Mouse (Mus musculus) ES-E14 (cell line): ENCODE results near the gene Epb41l5. TPM values are rescaled to one million over a fixed set of nuclear protein-coding genes. Genes with fewer than 3 reads are reported as not detected.
A peak's percentile ranks its signal among the peaks of the same experiment; 100 is the strongest.

Experiments
- DNase-seq: peaks from one replicate; pipeline ENCODE4 v3.0.0-alpha.2; 2013; ENCODE audit warnings: low read depth, low spot score
- H3K27ac ChIP-seq: 2 replicates; pipeline ENCODE4 v1.5.1; 2012; ENCODE audit warnings: low read depth, mild to moderate bottlenecking, low read length, moderate library complexity, mixed read lengths; ENCODE audit not compliant: poor library complexity, insufficient read depth, severe bottlenecking
- H3K36me3 ChIP-seq: 2 replicates; pipeline ENCODE4 v1.6.1; 2012; ENCODE audit warnings: mild to moderate bottlenecking, low read length, moderate library complexity, mixed read lengths; ENCODE audit not compliant: control insufficient read depth, poor library complexity, insufficient read depth, severe bottlenecking
- H3K4me1 ChIP-seq, 2 experiments: fragments of 150-350 bp in 1 of 2; sonication (generic) in 1 of 2; 2 replicates each; pipeline ENCODE4 v1.6.1; 2012; ENCODE audit warnings: low read length in 2 of 2, mild to moderate bottlenecking in 1 of 2, mixed read lengths in 1 of 2; ENCODE audit not compliant: control insufficient read depth in 2 of 2, insufficient read depth in 2 of 2, poor library complexity in 1 of 2
- H3K4me3 ChIP-seq, 2 experiments: fragments of 150-350 bp in 1 of 2; sonication (generic) in 1 of 2; 2 replicates each; pipeline ENCODE4 v1.5.1; 2012; ENCODE audit warnings: low read length in 2 of 2, low read depth in 1 of 2, mild to moderate bottlenecking in 1 of 2, mixed read lengths in 1 of 2; ENCODE audit not compliant: insufficient read depth in 1 of 2, poor library complexity in 1 of 2, severe bottlenecking in 1 of 2
- H3K9ac ChIP-seq: 2 replicates; pipeline ENCODE4 v1.6.1; 2012; ENCODE audit warnings: low read depth, mild to moderate bottlenecking, low read length, mixed read lengths; ENCODE audit not compliant: poor library complexity, insufficient read depth, severe bottlenecking
- H3K9me3 ChIP-seq: fragments of 150-350 bp; sonication (generic); 2 replicates; pipeline ENCODE4 v1.6.1; 2012; ENCODE audit warnings: low read depth, mild to moderate bottlenecking, low read length; ENCODE audit not compliant: control insufficient read depth, insufficient read depth
- CHD2 ChIP-seq: IDR thresholded peaks from 2 replicates; pipeline ENCODE4 v1.6.1; 2014; ENCODE audit warnings: mild to moderate bottlenecking, low read depth, low read length, inconsistent platforms
- HCFC1 ChIP-seq: IDR thresholded peaks from 2 replicates; pipeline ENCODE4 v1.6.1; 2012; ENCODE audit warnings: low read length, inconsistent platforms, borderline replicate concordance; ENCODE audit not compliant: insufficient read depth
- MAFK ChIP-seq: IDR thresholded peaks from 2 replicates; pipeline ENCODE4 v1.6.1; 2014; ENCODE audit warnings: mild to moderate bottlenecking, low read depth, low read length, inconsistent platforms; ENCODE audit not compliant: insufficient read depth
- ZC3H11A ChIP-seq: IDR thresholded peaks from 2 replicates; pipeline ENCODE4 v1.6.1; 2012; ENCODE audit warnings: low read depth, mild to moderate bottlenecking, inconsistent platforms, low read length, borderline replicate concordance
- ZNF384 ChIP-seq: IDR thresholded peaks from 2 replicates; pipeline ENCODE4 v1.6.1; 2012; ENCODE audit warnings: low read depth, low read length, inconsistent platforms
- in situ Hi-C, 2 experiments: fragments of 600-800 bp; cut with MboI; formaldehyde crosslinking; loops; one replicate each; pipeline ENCODE4 v1.15.1; 2025; ENCODE audit warnings: low sequenced_read_pairs in 2 of 2, inconsistent platforms in 1 of 2; ENCODE audit not compliant: unreplicated experiment in 2 of 2
- total RNA-seq: library from RNA; depleted of rRNA; stranded (reverse); fragments of 300-350 nt; gene quantifications from 2 replicates; pipeline ENCODE4 v1.2.3, GENCODE M21; 2012

Epb41l5 gene
- total RNA-seq, 1 experiment = 13.4 TPM

GRCm38 (mm10) chr1:119637188-119638023 is 11.4 kb downstream of the Epb41l5 start:
- no peak for DNase-seq
- Histone ChIP-seq H3K9me3 (no peaks in the 10 kb centered on the region), H3K9ac (no peak overlapping the region), H3K4me3 (no peak overlapping the region), H3K36me3 (peaks cover 7% of the 10 kb centered on the region), H3K4me1 (peaks cover 3 to 5% of the 10 kb centered on the region in 2 experiments; a peak in 2 of 4 replicates), H3K27ac (no peak overlapping the region)
- TF ChIP-seq MAFK = no peak
- no peak for TF ChIP-seq HCFC1
- no peak for TF ChIP-seq CHD2
- no peak for TF ChIP-seq ZC3H11A
- no peak for TF ChIP-seq ZNF384
- in situ Hi-C loops = no loop called here

DNA sequence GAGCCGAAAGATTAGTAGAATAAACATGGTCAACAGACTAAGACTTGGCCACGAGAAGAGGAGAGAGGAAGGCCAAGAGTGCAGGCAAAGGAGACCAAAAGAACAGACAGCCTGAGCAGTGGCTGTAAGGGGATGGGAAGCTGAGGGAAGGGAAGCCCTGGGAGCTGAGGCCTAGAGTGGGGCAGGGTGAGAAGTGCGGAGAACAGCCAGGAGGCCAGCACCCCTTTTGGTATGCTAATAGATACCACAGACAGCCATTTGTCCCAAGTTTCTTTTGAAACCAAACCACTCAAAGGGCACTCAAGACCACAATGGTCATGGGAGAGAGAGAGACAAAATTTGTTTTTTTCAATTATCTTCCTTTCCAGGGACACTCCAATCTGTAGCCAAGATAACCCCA is 14.1 kb downstream of the Epb41l5 start:
- no peaks in the 10 kb centered on the region for H3K9me3 ChIP-seq
- H3K9ac ChIP-seq = no peak overlapping the region
- in situ Hi-C loops = no loop called here
- H3K27ac ChIP-seq = no peak overlapping the region
- H3K4me1 ChIP-seq = peaks cover 3% of the 10 kb centered on the region in 2 experiments; a peak in 2 of 4 replicates
- no peak overlapping the region for H3K4me3 ChIP-seq
- DNase-seq = peak; percentile 57
- TF ChIP-seq HCFC1 (no peak), MAFK (no peak), ZC3H11A (no peak), CHD2 (no peak; the same call in 1 of the 2 replicates)
- H3K36me3 ChIP-seq = peaks cover 3% of the 10 kb centered on the region

DNA sequence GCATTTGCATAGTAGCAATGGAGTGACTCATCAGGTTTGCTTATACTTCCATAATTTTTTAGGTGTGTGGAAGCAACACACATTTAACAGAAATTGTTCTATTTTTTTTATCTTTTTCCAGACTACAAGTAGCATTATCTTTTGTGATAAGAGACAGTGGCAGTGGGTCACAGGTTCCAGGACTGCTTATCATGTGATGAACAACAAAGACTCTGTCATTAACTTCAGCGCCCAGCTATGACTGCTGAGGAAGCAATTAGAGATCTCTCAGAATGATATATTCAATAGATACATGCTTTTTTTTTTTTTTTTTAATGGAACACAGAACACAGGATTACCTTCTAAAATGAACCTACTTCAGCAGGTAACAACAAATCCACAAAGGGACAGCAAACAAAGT is 18.4 kb downstream of the Epb41l5 start:
- in situ Hi-C loops = no loop called here
- DNase-seq = no peak
- no peak overlapping the region for H3K27ac ChIP-seq
- no peaks in the 10 kb centered on the region; the same call in 1 of the 2 replicates for H3K36me3 ChIP-seq
- no peak overlapping the region for H3K4me3 ChIP-seq
- TF ChIP-seq HCFC1 (no peak), CHD2 (no peak), MAFK (no peak), ZNF384 (no peak), ZC3H11A (no peak)
- H3K4me1 ChIP-seq = peaks cover 3% of the 10 kb centered on the region in 2 experiments; a peak in 2 of 4 replicates
- H3K9ac ChIP-seq = no peak overlapping the region
- H3K9me3 ChIP-seq = no peaks in the 10 kb centered on the region

- no peak for TF ChIP-seq MAFK
- no peak for TF ChIP-seq ZNF384
- no peak for TF ChIP-seq HCFC1
- no peak for TF ChIP-seq ZC3H11A
- no peak for TF ChIP-seq CHD2
- no peaks in the 10 kb centered on the region; the same call in 1 of the 2 replicates for H3K36me3 ChIP-seq
- no peak for DNase-seq
- H3K4me1 ChIP-seq = no peaks in the 10 kb centered on the region
- no peak overlapping the region for H3K9ac ChIP-seq
- no peaks in the 10 kb centered on the region for H3K9me3 ChIP-seq
- in situ Hi-C loops = no loop called here
- H3K27ac ChIP-seq = no peak overlapping the region
- no peak overlapping the region for H3K4me3 ChIP-seq
Measured at GRCm38 (mm10) chr1:119626837-119627236, 22.0 kb downstream of the Epb41l5 start.

DNA sequence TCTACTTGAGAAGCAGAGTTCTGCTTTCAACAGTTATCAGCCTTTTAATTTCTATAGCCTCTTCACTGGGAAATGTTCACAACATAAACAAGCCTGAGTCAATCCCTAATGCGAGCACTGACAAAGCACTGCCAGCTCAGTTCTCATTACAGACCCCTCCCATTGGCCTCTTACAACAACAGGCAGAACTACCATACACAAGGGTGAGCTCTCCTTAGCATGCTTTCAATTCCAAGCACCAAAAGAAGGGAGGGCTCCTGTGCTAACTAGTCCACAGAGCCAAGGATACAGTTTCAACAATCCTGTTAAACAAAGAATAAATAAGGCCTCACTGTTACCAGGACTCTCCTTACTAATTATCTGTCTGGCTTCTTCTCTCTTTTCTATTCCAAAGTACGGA is 24.4 kb downstream of the Epb41l5 start:
- in situ Hi-C loops = no loop called here
- H3K9me3 ChIP-seq = no peaks in the 10 kb centered on the region
- no peaks in the 10 kb centered on the region; the same call in 1 of the 2 replicates for H3K36me3 ChIP-seq
- no peaks in the 10 kb centered on the region for H3K4me1 ChIP-seq
- DNase-seq = no peak
- H3K4me3 ChIP-seq = no peak overlapping the region
- TF ChIP-seq HCFC1 = no peak
- no peak overlapping the region for H3K9ac ChIP-seq
- no peak overlapping the region for H3K27ac ChIP-seq
